In the genomic region with DNA sequence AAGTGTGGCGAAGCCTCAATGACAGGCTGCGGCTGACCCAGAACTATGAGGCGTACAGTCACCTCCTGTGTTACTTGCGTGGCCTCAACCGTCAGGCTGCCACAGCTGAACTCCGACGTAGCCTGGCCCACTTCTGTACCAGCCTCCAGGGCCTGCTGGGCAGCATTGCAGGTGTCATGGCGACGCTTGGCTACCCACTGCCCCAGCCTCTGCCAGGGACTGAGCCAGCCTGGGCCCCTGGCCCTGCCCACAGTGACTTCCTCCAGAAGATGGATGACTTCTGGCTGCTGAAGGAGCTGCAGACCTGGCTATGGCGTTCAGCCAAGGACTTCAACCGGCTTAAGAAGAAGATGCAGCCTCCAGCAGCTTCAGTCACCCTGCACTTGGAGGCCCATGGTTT, we compare ENCODE assay signal across 12 mouse cellular contexts. TPM values are rescaled to one million over a fixed set of nuclear protein-coding genes. Genes with fewer than 3 reads are reported as not detected.
A peak's percentile ranks its signal among the peaks of the same experiment; 100 is the strongest.
DNase-seq lines count a peak whose midpoint lies in the region; ATAC-seq and TF ChIP-seq lines count a peak whose summit lies in the region.
"Had no signal": no experiment of that assay in that cellular context is flagged by ENCODE, and none has a peak within 500 bp of the region (broad histone marks: within the 10 kb centered on the region; RNA-seq: fewer than 3 reads in every experiment).

No protein-coding gene starts in this region.

- H3K36me3 ChIP-seq in spleen, adult 2 months (ENCODE audit: control insufficient read depth, insufficient read depth, low read length): peaks cover 6% of the 10 kb centered on the region
- no peaks in the 10 kb centered on the region for H3K36me3 ChIP-seq in stomach, postnatal 0 days (ENCODE audit: control insufficient read depth, insufficient read depth, low read length)
- H3K36me3 ChIP-seq: heart, embryonic 15.5 days had no signal

- H3K4me3 ChIP-seq in spleen, adult 2 months (ENCODE audit: extremely low read depth, insufficient read depth, insufficient read length): no peak overlapping the region
- no peak overlapping the region for H3K4me3 ChIP-seq in stomach, postnatal 0 days (ENCODE audit: low read depth, low read length)
- H3K4me3 ChIP-seq: heart, embryonic 15.5 days had no signal

- WGBS in spleen, adult 2 months: 18% methylated on average over 11 of the region's 11 CpGs
- WGBS in stomach, postnatal 0 days: 53% methylated on average over 11 of the region's 11 CpGs

- no peaks in the 10 kb centered on the region for H3K27me3 ChIP-seq in spleen, adult 2 months (ENCODE audit: control insufficient read depth, insufficient read depth, low read length)
- H3K27me3 ChIP-seq in stomach, postnatal 0 days (ENCODE audit: control insufficient read depth, insufficient read depth, low read length): no peaks in the 10 kb centered on the region

- ATAC-seq in stomach, postnatal 0 days (ENCODE audit: low FRiP score, low TSS enrichment): no peak

- H3K27ac ChIP-seq in spleen, adult 2 months (ENCODE audit: insufficient read depth, low read length): peak overlapping the region; percentile 84
- 0 out of 2 replicates have a peak overlapping the region, but pooled peaks have one; percentile 4 for H3K27ac ChIP-seq in stomach, postnatal 0 days (replicated peaks)

- no peak for TF ChIP-seq CTCF in spleen, adult 2 months (IDR thresholded peaks at IDR 0.05; ENCODE audit: extremely low read depth, insufficient read depth, insufficient read length, insufficient replicate concordance)
- no peak for TF ChIP-seq CTCF in stomach, postnatal 0 days (IDR thresholded peaks at IDR 0.05; ENCODE audit: low read depth)

- no peaks in the 10 kb centered on the region for H3K9me3 ChIP-seq in stomach, postnatal 0 days (ENCODE audit: control insufficient read depth, low read length)
- H3K9me3 ChIP-seq: heart, embryonic 15.5 days had no signal

- H3K4me1 ChIP-seq in spleen, adult 2 months (ENCODE audit: control insufficient read depth, insufficient read depth, insufficient read length): peaks cover 53% of the 10 kb centered on the region
- peaks cover 16% of the 10 kb centered on the region for H3K4me1 ChIP-seq in stomach, postnatal 0 days (replicated peaks; ENCODE audit: control insufficient read depth, insufficient read depth)

- H3K9ac ChIP-seq in stomach, postnatal 0 days (ENCODE audit: low read length): no peak overlapping the region

- TF ChIP-seq POLR2A in spleen, adult 2 months (IDR thresholded peaks at IDR 0.05; ENCODE audit: low read depth, low read length): no peak

- H3K4me2 ChIP-seq in stomach, postnatal 0 days (replicated peaks; ENCODE audit: low read depth): no peak overlapping the region

- DNase-seq in adrenal gland, postnatal 10 days: peak; percentile 48
- no peak for DNase-seq in adrenal gland, adult 18-20 months (ENCODE audit: low spot score in 2 of 2)
- peak in 1 of 2 experiments; percentile 34 for DNase-seq in spleen, adult 2 months (ENCODE audit: low read depth in 1 of 2, low spot score in 2 of 2)
- no peak for DNase-seq in spleen, adult 12 weeks (ENCODE audit: low spot score)
- DNase-seq in kidney, postnatal 4 days: peak; percentile 58 to 77
- no peak for DNase-seq in stomach, postnatal 0 days (ENCODE audit: low spot score)
- no peak for DNase-seq in T-cell, adult 2 months (ENCODE audit: low spot score)
- no peak for DNase-seq in right cerebral cortex, postnatal 36 days (ENCODE audit: low spot score in 2 of 2)

- no peak for TF ChIP-seq EP300 in stomach, postnatal 0 days (optimal IDR thresholded peaks at IDR 0.05)

RNA-seq across cellular contexts. Expression of a gene that starts 8.0 kb away (rescaled TPM):
- total RNA-seq in adrenal gland, postnatal 10 days (2021): not detected
- total RNA-seq in adrenal gland, adult 18-20 months (2021): not detected
- not detected in 2 replicates for polyA plus RNA-seq in spleen, adult 2 months (2012; rRNA removed)
- polyA plus RNA-seq in stomach, postnatal 0 days (2015; fragmentation: Nextera tagmentation; extraction: Ambion mirVana): not detected in 2 replicates
- polyA plus RNA-seq: embryonic facial prominence, embryonic 14.5 days; heart, embryonic 15.5 days; limb, embryonic 11.5 days; neural tube, embryonic 11.5 days had no signal

RNA-seq across cellular contexts. Expression of a gene that starts 8.1 kb away (rescaled TPM):
- 1 to 10 TPM; 8.3 to 9.8 TPM for total RNA-seq in adrenal gland, postnatal 10 days (2021)
- total RNA-seq in adrenal gland, adult 18-20 months (2021): 10 to 100 TPM in 1 of 2 experiments, 1 to 10 TPM in 1; 7.9 to 11.1 TPM
- polyA plus RNA-seq in spleen, adult 2 months (2012; rRNA removed): 128 and 163 TPM in 2 replicates
- polyA plus RNA-seq in stomach, postnatal 0 days (2015; fragmentation: Nextera tagmentation; extraction: Ambion mirVana): 3.2 and 3.6 TPM in 2 replicates

RNA-seq across cellular contexts. Expression of a gene that starts 9.5 kb away (rescaled TPM):
- 10 to 100 TPM; 34.7 to 35.6 TPM for total RNA-seq in adrenal gland, postnatal 10 days (2021)
- 10 to 100 TPM; 41.0 to 44.4 TPM for total RNA-seq in adrenal gland, adult 18-20 months (2021)
- 233 and 309 TPM in 2 replicates for polyA plus RNA-seq in spleen, adult 2 months (2012; rRNA removed)
- 42.8 and 45.0 TPM in 2 replicates for polyA plus RNA-seq in stomach, postnatal 0 days (2015; fragmentation: Nextera tagmentation; extraction: Ambion mirVana)

RNA-seq across cellular contexts. Expression of a gene that starts 20.7 kb away (rescaled TPM):
- 10 to 100 TPM in 1 of 2 experiments, 1 to 10 TPM in 1; 7.4 to 10.8 TPM for total RNA-seq in adrenal gland, postnatal 10 days (2021)
- total RNA-seq in adrenal gland, adult 18-20 months (2021): 1 to 10 TPM; 7.5 to 9.0 TPM
- polyA plus RNA-seq in spleen, adult 2 months (2012; rRNA removed): 53.1 and 62.9 TPM in 2 replicates
- 11.0 and 11.3 TPM in 2 replicates for polyA plus RNA-seq in stomach, postnatal 0 days (2015; fragmentation: Nextera tagmentation; extraction: Ambion mirVana)

RNA-seq across cellular contexts. Expression of a gene that starts 30.3 kb away (rescaled TPM):
- total RNA-seq in adrenal gland, postnatal 10 days (2021): 100 to 1,000 TPM; 411 to 414 TPM
- total RNA-seq in adrenal gland, adult 18-20 months (2021): 100 to 1,000 TPM; 353 to 384 TPM
- polyA plus RNA-seq in spleen, adult 2 months (2012; rRNA removed): 464 and 481 TPM in 2 replicates
- polyA plus RNA-seq in stomach, postnatal 0 days (2015; fragmentation: Nextera tagmentation; extraction: Ambion mirVana): 497 and 506 TPM in 2 replicates

Comparison
In these comparisons a context has a peak if more than half of its experiments do, and no peak if none do; other contexts are left out.
1. DNase-seq: peak in adrenal gland, postnatal 10 days (single experiment) and kidney, postnatal 4 days (2 of 2); none in adrenal gland, adult 18-20 months (0 of 2), spleen, adult 12 weeks (single experiment), stomach, postnatal 0 days (single experiment), T-cell, adult 2 months (single experiment) and right cerebral cortex, postnatal 36 days (0 of 2).